Mouse (Mus musculus) lung, postnatal 0 days (tissue): ENCODE measurements around the gene Gabrb1.

Source experiments
- CTCF ChIP-seq: IDR thresholded peaks from 2 replicates; pipeline ENCODE4 v1.5.1; 2016; ENCODE audit warnings: antibody characterized with exemption, mild to moderate bottlenecking
- EP300 ChIP-seq: IDR thresholded peaks from 2 replicates; pipeline ENCODE4 v1.6.1; 2016; ENCODE audit warnings: antibody characterized with exemption, mild to moderate bottlenecking, control low read depth

GRCm38 (mm10) chr5:72158667-72159066, 500.8 kb downstream of the Gabrb1 start:
- TF ChIP-seq CTCF (no peak), EP300 (no peak)
